Mouse (Mus musculus) liver, embryonic 14.5 days (tissue): Measurements from ENCODE around the gene Foxj1. TPM values are rescaled to one million over a fixed set of nuclear protein-coding genes. Genes with fewer than 3 reads are reported as not detected.
A peak's percentile ranks its signal among the peaks of the same experiment; 100 is the strongest.
"Not testable (repeated sequence)": the region's sequence is repeated elsewhere in the genome, so short reads cannot be mapped to it uniquely, and the experiment has no call there.

ENCODE experiments used
- ATAC-seq: fragments of 200-750 bp; cut with Nextera tagmentation; 2 replicates; pipeline ENCODE4 v1.8.0; 2017; ENCODE audit warnings: moderate number of reproducible peaks, mild to moderate bottlenecking, moderate library complexity; ENCODE audit not compliant: insufficient read depth
- DNase-seq, 3 experiments: peaks; one replicate each; pipeline ENCODE4 v3.0.0-alpha.2; 2012 to 2013; ENCODE audit warnings: low read depth in 3 of 3, low spot score in 3 of 3
- H3K27ac ChIP-seq: fragments of 300-500 bp; sonication (generic); 2 replicates; pipeline ENCODE4 v1.5.1; 2014; ENCODE audit warnings: moderate library complexity, mild to moderate bottlenecking, control low read depth, inconsistent platforms
- H3K27me3 ChIP-seq: fragments of 300-500 bp; sonication (generic); 2 replicates; pipeline ENCODE4 v1.6.1; 2014; ENCODE audit warnings: mild to moderate bottlenecking, low read length, moderate library complexity; ENCODE audit not compliant: control insufficient read depth, insufficient read depth
- H3K36me3 ChIP-seq: fragments of 300-500 bp; sonication (generic); replicated peaks from 2 replicates; pipeline ENCODE4 v1.6.1; 2014; ENCODE audit warnings: low read depth; ENCODE audit not compliant: control insufficient read depth, insufficient read depth
- H3K4me1 ChIP-seq, 2 experiments: fragments of 200-500 bp in 1 of 2; fragments of 300-500 bp in 1 of 2; sonication (generic) in 1 of 2; replicated peaks; 2 replicates each; pipeline ENCODE4 v1.6.1; 2012 to 2014; ENCODE audit warnings: antibody characterized with exemption in 1 of 2, inconsistent platforms in 1 of 2, low read length in 1 of 2; ENCODE audit not compliant: control insufficient read depth in 2 of 2, insufficient read depth in 2 of 2
- H3K4me2 ChIP-seq: fragments of 300-500 bp; sonication (generic); 2 replicates; pipeline ENCODE4 v1.6.1; 2014; ENCODE audit warnings: low read depth, mild to moderate bottlenecking, control low read depth, moderate library complexity
- H3K4me3 ChIP-seq, 2 experiments: fragments of 200-500 bp in 1 of 2; fragments of 300-500 bp in 1 of 2; sonication (generic) in 1 of 2; 2 replicates each; pipeline ENCODE4 v1.5.1; 2012 to 2014; ENCODE audit warnings: low read depth in 2 of 2, low read length in 2 of 2, mild to moderate bottlenecking in 2 of 2, control low read depth in 1 of 2, inconsistent platforms in 1 of 2, moderate library complexity in 1 of 2; ENCODE audit not compliant: insufficient read depth in 1 of 2
- H3K9ac ChIP-seq: fragments of 300-500 bp; sonication (generic); replicated peaks from 2 replicates; pipeline ENCODE4 v1.6.1; 2014; ENCODE audit warnings: mild to moderate bottlenecking, control low read depth, moderate library complexity
- H3K9me3 ChIP-seq: fragments of 300-500 bp; sonication (generic); 2 replicates; pipeline ENCODE4 v1.6.1; 2016; ENCODE audit warnings: low read length, mixed read lengths; ENCODE audit not compliant: control insufficient read depth
- CTCF ChIP-seq: IDR thresholded peaks from 2 replicates; pipeline ENCODE4 v1.5.1; 2016; ENCODE audit warnings: antibody characterized with exemption, low read depth, control low read depth
- EP300 ChIP-seq: IDR thresholded peaks from 2 replicates; pipeline ENCODE4 v1.6.1; 2016; ENCODE audit warnings: antibody characterized with exemption, low read depth
- WGBS: fragments of 180-500 bp; shearing (Covaris S2); extraction: QIAGEN DNeasy Blood & Tissue Kit; methylation state at CpG from one replicate; pipeline ENCODE4 v1.1.7; 2014; ENCODE audit not compliant: insufficient replicate concordance; 5-methylcytosine and 5-hydroxymethylcytosine counted together
- polyA plus RNA-seq, 2 experiments: library from polyadenylated mRNA; depleted of rRNA in 1 of 2; stranded (reverse) in 1 of 2; unstranded in 1 of 2; fragments of >200 nt; fragmentation: Nextera tagmentation in 1 of 2; extraction: Ambion mirVana in 1 of 2; gene quantifications; 2 replicates each; pipeline versions ENCODE4 v1.2.1 to v1.2.3; 2012 to 2014

The Foxj1 gene
- polyA plus RNA-seq (2012; rRNA removed) (1.2 and 1.4 TPM in 2 replicates), polyA plus RNA-seq (2014; fragmentation: Nextera tagmentation; extraction: Ambion mirVana) (0.76 and 0.80 TPM in 2 replicates)

DNA sequence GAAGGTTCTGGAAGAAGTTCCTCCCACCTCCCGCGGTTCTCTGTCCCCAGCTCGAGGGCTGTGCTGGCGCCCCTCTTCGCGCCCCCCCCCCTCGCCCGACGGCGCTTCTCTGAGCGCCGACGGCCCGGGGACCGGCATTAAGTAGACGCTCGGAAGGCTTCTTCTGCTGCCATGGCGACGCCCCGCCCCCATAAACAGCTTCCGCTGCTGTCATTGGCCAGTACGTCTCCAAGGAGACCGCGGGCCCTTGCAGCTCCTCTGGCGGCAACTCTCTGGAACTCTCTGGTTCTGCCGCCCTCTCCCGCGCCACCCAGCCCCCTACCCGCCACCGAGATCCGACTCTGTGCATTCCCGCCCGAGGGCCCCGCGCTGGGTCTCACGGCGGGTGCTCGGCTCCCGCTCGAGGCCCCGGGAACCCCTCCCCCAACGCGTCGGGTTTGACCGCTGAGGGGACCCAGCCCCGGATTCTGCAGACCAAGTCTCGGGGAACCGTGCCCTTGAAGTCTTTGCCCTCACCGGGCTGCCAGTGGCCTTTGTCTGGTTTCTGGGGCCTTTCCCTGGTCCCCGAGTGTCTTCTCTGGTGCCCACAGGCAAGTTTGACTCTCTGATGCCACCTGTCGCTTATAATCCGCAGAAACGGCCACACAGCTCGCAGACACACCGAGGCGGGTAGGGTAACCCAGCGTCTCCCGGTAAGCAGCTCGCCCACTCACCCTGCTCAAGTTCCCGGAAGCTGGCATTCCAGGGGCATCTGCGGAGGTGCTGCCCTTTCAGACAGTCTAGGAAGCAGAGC lies at the start of gene Foxj1:
Gene Foxj1, minus strand, starts transcription at position 156 of the 793 bp plus-strand sequence.
- H3K27ac ChIP-seq = no peak within 1 kb of the TSS
- WGBS = under 1% methylated on average over 61 of the region's 61 CpGs

DNA sequence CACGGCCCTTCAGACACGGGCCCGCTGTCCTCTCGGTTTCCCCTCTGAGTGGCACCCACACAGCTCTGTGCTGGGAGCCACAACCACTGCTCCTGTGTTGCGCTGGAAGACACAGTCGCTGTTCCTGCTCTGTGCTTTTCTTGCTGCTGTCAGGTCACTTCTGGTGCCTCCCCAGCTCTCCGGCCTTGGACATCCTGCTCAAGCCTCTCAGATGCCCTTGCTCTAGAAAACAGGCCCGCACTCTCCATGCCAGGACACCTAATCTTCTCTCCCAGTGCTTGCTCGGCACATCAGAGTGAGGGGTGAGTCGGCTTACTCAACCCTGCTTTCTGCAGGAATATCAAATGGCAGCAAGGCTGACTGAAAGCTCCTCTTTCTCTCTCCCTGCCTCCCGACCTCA lies 49.0 kb upstream of the Foxj1 start:
- H3K4me3 ChIP-seq = no peak overlapping the region
- peaks cover 0 to 17% of the 10 kb centered on the region in 2 experiments for H3K4me1 ChIP-seq
- H3K4me2 ChIP-seq = no peak overlapping the region
- no peaks in the 10 kb centered on the region for H3K27me3 ChIP-seq
- no peak overlapping the region for H3K27ac ChIP-seq
- TF ChIP-seq EP300 (no peak), CTCF (no peak)
- H3K9ac ChIP-seq = no peak overlapping the region
- H3K9me3 ChIP-seq = no peaks in the 10 kb centered on the region
- WGBS = 78% methylated on average over 11 of the region's 11 CpGs
- ATAC-seq = no peak
- H3K36me3 ChIP-seq = no peaks in the 10 kb centered on the region
- DNase-seq = no peak

More for the DNA sequence above, at the start of gene Foxj1:
- Histone ChIP-seq H3K9me3 (no peaks in the 10 kb centered on the region), H3K4me2 (peak within 1 kb of the TSS; percentile 96), H3K4me1 (no peaks in the 10 kb centered on the region), H3K9ac (peak within 1 kb of the TSS; percentile 42), H3K27me3 (peaks cover 36% of the 10 kb centered on the region), H3K36me3 (no peaks in the 10 kb centered on the region), H3K4me3 (peak within 1 kb of the TSS; percentile 52 to 64)
- peak; percentile 66 to 75 (median 75) for DNase-seq
- peak; percentile 76 for ATAC-seq
- TF ChIP-seq CTCF (peak; percentile 67), EP300 (no peak)

DNA sequence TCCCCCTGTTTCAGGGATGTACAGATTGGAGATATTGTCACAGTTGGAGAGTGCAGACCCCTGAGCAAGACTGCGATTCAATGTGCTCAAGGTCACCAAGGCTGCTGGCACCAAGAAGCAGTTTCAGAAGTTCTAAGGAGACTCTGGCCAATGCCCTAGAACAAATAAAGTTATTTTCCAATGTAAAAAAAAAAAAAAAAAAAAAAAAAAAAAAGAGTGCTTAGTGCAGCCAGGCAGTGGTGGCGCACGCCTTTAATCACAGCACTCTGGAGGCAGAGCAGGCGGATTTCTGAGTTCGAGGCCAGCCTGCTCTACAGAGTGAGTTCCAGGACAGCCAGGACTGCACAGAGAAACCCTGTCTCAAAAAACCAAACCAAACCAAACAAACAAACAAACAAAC lies 47.9 kb upstream of the Foxj1 start:
- not testable (repeated sequence) for DNase-seq, H3K27me3 ChIP-seq, ATAC-seq, H3K4me3 ChIP-seq, H3K9me3 ChIP-seq, H3K27ac ChIP-seq, H3K4me2 ChIP-seq, H3K9ac ChIP-seq, H3K36me3 ChIP-seq
- WGBS = 70% methylated on average over 5 of the region's 5 CpGs
- H3K4me1 ChIP-seq = peaks cover 0 to 13% of the 10 kb centered on the region in 2 experiments; a peak in 3 of 4 replicates

DNA sequence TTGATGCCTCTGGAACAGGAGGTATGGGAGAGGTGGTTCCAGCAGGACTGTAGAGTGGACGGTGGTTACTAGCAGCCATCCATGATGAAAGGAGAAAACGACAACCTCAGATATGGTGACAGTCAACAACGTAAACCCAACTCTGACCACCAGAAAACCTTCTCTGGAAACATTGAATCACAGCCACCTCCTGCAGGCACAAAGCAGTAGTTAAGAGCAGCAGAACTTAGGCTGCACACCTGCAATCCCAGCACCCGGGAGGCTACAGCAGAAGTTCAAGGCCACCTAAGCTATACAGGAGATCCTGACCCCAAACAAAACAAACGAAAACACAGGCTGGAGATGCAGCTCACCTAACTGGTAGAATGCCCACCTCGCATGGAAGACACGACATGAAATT lies 45.6 kb upstream of the Foxj1 start:
- 65% methylated on average over 7 of the region's 7 CpGs for WGBS
- ATAC-seq (no peak), DNase-seq (no peak)
- Histone ChIP-seq H3K4me2 (no peak overlapping the region), H3K27me3 (no peaks in the 10 kb centered on the region), H3K4me3 (no peak overlapping the region), H3K4me1 (no peaks in the 10 kb centered on the region; a peak in 1 of 4 replicates), H3K9me3 (no peaks in the 10 kb centered on the region), H3K27ac (no peak overlapping the region), H3K36me3 (no peaks in the 10 kb centered on the region), H3K9ac (no peak overlapping the region)
- no peak for TF ChIP-seq CTCF
- TF ChIP-seq EP300 = no peak

DNA sequence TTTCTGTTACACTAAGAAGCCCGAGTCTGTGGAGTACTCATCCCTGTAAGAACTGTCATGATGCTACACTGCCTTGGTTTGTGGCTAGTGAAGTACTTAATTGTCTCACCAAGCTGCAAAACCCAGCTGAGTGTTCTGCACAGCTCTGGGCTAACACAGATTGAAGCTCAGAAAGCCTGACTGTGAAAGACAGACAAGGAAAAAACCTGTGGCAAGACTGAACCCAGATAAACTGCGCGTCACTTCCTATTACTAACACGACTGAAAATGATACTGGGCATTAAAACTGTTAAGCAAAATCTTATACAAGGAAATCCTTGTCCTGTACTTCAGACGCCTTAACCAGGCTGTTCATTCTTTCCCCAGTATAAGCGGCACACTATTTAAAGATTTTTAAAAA lies 44.3 kb upstream of the Foxj1 start:
- H3K4me2 ChIP-seq = no peak overlapping the region
- H3K27ac ChIP-seq = no peak overlapping the region
- no peak for ATAC-seq
- H3K27me3 ChIP-seq = no peaks in the 10 kb centered on the region
- WGBS = 44% methylated on average over 6 of the region's 6 CpGs
- H3K36me3 ChIP-seq = no peaks in the 10 kb centered on the region
- no peaks in the 10 kb centered on the region; a peak in 1 of 4 replicates for H3K4me1 ChIP-seq
- H3K9ac ChIP-seq = no peak overlapping the region
- no peak overlapping the region for H3K4me3 ChIP-seq
- DNase-seq = no peak
- H3K9me3 ChIP-seq = no peaks in the 10 kb centered on the region
- no peak for TF ChIP-seq EP300
- no peak for TF ChIP-seq CTCF
